Mouse (Mus musculus) left cerebral cortex, adult 18-20 months (tissue): ENCODE results near the gene Gm19402. TPM values are rescaled to one million over a fixed set of nuclear protein-coding genes. Genes with fewer than 3 reads are reported as not detected.
"Not testable (repeated sequence)": the region's sequence is repeated elsewhere in the genome, so short reads cannot be mapped to it uniquely, and the experiment has no call there.

ENCODE experiments used
- DNase-seq, 2 experiments: peaks; one replicate each; pipeline ENCODE4 v3.0.0; 2021 to 2022; ENCODE audit warnings: low spot score in 2 of 2, mixed read lengths in 1 of 2
- long read RNA-seq, 2 experiments: library from polyadenylated mRNA; stranded (forward); transcript quantifications; one replicate each; pipeline ENCODE4 v2.0.0; 2021
- total RNA-seq, 2 experiments: library from RNA; stranded (reverse); gene quantifications; 2 replicates each; pipeline ENCODE4 v1.2.3; 2021

The Gm19402 gene
- total RNA-seq: not detected
- long read RNA-seq, experiment 1: 0 reads
- long read RNA-seq, experiment 2: 0 reads

GRCm38 (mm10) chr10:77690356-77690807 is at the start of gene Gm19402:
Gene Gm19402 (minus strand): TSS chr10:77690757.
- not testable (repeated sequence) for DNase-seq

- no peak for DNase-seq
Observed at GRCm38 (mm10) chr10:77738929-77739328, 48.4 kb upstream of the Gm19402 start.

DNA sequence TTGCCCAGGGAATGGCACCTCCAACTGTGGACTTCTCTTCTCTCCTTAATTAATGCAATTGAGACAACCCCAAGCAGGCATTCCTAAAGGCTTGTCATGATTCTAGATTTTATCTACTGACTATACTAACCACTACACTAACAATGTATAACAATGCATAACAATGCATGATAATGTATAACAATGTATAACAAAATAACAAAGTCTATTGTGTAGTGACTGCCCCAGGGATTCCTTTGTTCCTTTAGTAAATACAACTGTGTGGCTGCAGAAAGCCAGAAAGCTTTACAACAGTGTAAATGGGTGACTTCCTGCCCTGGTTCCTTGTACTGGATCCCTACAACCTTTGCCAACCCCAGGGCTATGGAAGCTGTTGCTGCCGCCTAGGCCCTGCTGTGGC is 45.4 kb upstream of the Gm19402 start:
- DNase-seq: no peak

GRCm38 (mm10) chr10:77729241-77729640 is 38.7 kb upstream of the Gm19402 start:
- no peak for DNase-seq

DNA sequence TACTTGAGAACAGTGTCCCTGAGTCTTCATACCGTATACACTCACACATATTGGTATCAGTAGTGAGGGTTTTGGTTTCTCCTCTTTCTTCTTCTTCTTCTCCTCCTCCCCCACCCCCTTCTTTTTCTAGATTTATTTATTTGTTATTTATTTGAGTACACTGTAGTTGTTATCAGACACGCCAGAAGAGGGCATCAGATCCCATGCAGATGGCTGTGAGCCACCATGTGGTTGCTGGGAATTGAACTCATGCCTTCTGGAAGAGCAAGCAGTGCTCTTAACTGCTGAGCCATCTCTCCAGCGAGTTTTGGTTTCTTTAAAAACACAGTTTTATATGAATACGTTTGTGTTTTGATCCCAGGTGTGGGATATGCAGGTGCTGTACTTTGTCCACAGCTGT is 37.7 kb upstream of the Gm19402 start:
- DNase-seq: no peak

- DNase-seq: no peak
Observed at GRCm38 (mm10) chr10:77726186-77726585, 35.6 kb upstream of the Gm19402 start, which contains the start of gene Gm10100. Gene Gm10100 (plus strand): TSS chr10:77726486.

GRCm38 (mm10) chr10:77724855-77725254 is 34.3 kb upstream of the Gm19402 start:
- DNase-seq: no peak

DNA sequence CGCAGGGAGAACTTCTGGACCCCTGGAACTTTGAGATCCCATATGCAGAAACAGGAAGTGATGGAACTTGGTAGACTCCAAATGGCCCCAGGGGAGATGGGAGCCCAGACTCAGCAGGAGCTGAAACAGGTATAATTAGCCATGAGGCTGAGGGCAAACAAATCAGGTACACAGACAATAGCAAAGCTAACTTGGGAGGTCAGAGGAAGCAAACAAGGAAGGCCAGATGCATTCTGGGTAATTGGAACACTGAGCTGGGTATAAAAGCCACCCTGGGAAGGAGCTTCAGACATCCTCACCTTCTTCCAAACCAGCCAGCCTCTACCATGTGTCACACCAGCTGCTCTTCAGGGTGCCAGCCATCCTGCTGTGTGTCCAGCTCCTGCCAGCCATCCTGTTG is 29.7 kb upstream of the Gm19402 start, which contains the start of gene Krtap12-1:
Gene Krtap12-1 (plus strand): TSS at position 301 of the 400 bp plus-strand sequence.
- not testable (repeated sequence) for DNase-seq

DNA sequence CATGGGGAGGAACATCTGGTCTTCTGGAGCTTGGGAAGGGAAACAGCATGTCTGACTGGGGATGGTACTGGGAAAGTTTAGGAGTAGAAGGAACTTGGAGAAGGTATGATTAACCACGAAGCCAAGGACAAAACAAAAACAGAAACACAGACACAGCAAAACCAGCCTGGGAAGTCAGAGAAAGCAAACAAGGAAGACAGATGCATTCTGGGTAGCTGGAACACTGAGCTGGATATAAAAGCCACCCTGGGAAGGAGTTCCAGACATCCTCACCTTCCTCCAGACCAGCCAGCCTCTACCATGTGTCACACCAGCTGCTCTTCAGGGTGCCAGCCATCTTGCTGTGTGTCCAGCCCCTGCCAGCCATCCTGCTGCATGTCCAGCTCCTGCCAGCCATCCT is 24.9 kb upstream of the Gm19402 start, which contains the start of gene Gm10142:
Gene Gm10142 (plus strand): TSS at position 301 of the 400 bp plus-strand sequence.
- no peak for DNase-seq

DNA sequence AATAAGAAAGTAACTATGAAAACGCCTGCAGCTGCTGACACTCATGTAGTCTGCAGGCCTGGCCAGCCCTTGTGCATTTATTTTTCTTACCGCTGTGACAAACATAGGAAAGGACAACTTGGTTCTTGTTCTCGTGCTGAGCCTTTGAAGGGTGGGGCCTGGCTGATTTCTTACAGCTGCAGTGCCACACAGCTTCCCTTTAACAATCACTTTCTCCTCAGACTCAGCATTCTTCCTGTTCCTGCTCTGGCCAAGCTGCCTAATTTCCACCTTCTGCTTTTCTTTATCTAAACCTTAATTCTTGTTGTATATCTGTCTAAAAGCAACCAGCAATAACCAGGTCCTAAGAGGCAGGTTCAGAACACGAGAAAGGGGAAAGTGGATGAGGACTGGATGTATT is 23.2 kb upstream of the Gm19402 start:
- no peak for DNase-seq

DNA sequence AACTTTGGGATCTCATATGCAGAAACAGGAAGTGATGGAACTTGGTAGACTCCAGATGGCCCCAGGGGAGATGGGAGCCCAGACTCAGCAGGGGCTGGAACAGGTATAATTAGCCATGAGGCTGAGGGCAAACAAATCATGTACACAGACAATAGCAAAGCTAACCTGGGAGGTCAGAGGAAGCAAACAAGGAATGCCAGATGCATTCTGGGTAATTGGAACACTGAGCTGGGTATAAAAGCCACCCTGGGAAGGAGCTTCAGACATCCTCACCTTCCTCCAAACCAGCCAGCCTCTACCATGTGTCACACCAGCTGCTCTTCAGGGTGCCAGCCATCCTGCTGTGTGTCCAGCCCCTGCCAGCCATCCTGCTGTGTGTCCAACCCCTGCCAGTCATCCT is 20.6 kb upstream of the Gm19402 start, which contains the start of gene Gm10024:
Gene Gm10024 (plus strand): TSS at position 301 of the 400 bp plus-strand sequence.
- DNase-seq: not testable (repeated sequence)

DNA sequence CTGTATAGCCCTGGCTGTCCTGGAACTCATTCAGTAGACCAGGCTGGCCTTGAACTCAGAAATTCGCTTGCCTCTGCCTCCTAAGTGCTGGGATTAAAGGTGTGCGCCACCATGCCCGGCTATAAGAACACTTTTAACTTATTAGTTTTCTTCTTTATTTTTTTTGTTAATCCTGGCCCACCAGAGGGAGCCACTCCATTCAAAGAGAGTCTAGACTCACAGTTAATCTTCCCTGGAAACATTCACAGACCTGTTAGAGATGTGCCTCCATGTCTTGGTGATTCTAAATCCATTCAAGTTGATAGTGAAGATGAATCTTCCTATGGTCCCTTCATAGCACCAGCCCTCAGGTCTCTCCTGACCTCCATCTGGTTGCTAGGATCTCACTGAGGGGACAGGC is 19.3 kb upstream of the Gm19402 start:
- no peak for DNase-seq

DNA sequence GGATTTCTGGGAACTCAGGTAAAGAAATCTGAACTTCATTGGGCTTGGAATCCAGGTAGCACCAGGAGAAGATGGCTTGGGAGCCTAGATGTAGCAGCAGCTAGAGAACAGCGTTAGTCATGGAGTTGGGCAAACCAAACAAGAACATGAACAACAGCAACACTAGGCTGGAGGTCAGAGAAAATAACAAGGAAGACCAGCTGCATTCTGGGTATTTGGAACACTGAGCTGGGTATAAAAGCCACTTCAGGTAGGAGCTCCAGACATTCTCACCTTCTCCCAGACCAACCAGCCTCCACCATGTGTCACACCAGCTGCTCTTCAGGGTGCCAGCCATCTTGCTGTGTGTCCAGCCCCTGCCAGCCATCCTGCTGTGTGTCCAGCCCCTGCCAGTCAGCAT is 15.8 kb upstream of the Gm19402 start, which contains the start of gene Gm10272:
Gene Gm10272 (plus strand): TSS at position 301 of the 400 bp plus-strand sequence.
- DNase-seq: no peak

GRCm38 (mm10) chr10:77697133-77697532 is 6.6 kb upstream of the Gm19402 start, which contains the start of gene Gm9508:
Gene Gm9508 (minus strand): TSS chr10:77697233.
- DNase-seq: no peak

GRCm38 (mm10) chr10:77687021-77687420 is 3.5 kb downstream of the Gm19402 start:
- DNase-seq: no peak

- no peak for DNase-seq
Observed at GRCm38 (mm10) chr10:77685895-77686664, 4.5 kb downstream of the Gm19402 start, which contains the start of gene Tspear. Gene Tspear (plus strand): TSS chr10:77686569.

GRCm38 (mm10) chr10:77684181-77684580 is 6.4 kb downstream of the Gm19402 start:
- DNase-seq: no peak

DNA sequence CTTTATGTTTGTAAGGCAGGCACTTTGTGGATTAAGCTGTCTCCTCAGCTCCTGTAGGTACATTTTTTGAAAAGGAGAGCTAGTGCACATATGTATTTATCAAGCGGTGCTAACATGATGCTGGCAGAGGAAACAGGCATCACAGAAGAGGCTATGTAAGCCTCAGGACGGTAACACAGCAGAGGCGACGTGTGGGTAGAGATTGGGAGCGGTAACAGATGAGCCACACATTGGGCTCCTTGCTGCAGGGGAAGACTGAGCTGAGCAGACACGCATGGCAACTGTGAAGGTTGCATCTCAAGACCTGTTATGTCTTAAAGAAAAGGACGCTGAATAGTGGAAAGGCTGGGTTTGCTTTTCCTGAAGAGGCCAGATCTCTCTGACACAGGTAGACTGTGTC is 7.6 kb downstream of the Gm19402 start:
- DNase-seq: peak; percentile 14 to 39

GRCm38 (mm10) chr10:77677562-77677961 is 13.0 kb downstream of the Gm19402 start:
- no peak for DNase-seq

DNA sequence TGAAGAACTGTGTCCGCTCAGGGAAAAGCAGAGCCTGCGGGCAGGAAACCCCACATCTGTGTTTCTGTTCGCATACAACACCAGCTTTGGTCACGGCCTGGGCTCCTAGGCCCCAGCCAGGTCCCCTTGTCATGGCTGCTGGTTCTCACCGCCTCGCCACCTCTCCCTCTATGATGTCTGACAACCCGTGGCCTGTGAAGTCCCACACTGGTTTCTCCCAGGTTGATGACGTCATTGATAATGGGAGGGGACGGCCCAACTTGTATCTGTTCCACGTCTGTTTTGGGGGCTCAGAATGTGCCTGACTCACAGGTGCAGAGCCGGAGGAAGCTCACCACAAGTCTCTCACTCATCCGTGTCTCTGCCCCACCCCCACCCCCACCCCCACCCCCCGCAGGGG is 16.8 kb downstream of the Gm19402 start:
- no peak for DNase-seq

DNA sequence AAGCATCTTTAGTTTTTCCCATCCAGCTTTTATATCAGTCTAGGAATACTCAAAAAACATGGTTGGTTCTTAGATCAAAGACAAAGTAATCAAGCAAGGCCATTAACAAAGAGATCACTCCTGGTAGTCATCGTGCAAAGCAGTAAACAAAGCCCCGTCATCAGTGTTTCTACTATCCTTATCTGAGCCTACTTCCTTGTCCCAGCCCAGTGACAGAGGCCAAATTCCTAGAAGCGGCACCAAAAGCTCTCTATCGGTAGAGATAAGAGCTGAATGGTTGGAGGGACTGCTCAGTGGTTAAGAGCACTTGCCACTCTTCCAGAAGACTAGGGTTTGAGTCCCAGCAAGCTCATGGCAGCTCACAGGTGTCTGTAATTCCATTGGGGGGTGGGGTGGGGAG is 19.0 kb downstream of the Gm19402 start:
- DNase-seq: no peak

- DNase-seq: no peak
Observed at GRCm38 (mm10) chr10:77670710-77671109, 19.8 kb downstream of the Gm19402 start.
